Mouse (Mus musculus) G1E (cell line): Measurements from ENCODE around the gene Tnpo1. TPM values are rescaled to one million over a fixed set of nuclear protein-coding genes. Genes with fewer than 3 reads are reported as not detected.

ENCODE experiments used
- ATAC-seq: 2 replicates; pipeline ENCODE4 v1.8.0; 2016; ENCODE audit warnings: mild to moderate bottlenecking; ENCODE audit not compliant: insufficient number of reproducible peaks, poor library complexity, low FRiP score, severe bottlenecking; ENCODE audit errors: extremely low read depth
- DNase-seq: peaks from one replicate; pipeline ENCODE4 v3.0.0; 2012; ENCODE audit warnings: low spot score
- H3K27me3 ChIP-seq: 2 replicates; pipeline ENCODE4 v1.6.1; 2012; ENCODE audit warnings: mild to moderate bottlenecking, low read length, inconsistent platforms; ENCODE audit not compliant: insufficient read depth
- H3K36me3 ChIP-seq: replicated peaks from 2 replicates; pipeline ENCODE3; 2012; ENCODE audit warnings: mild to moderate bottlenecking, inconsistent platforms
- H3K4me1 ChIP-seq: 2 replicates; pipeline ENCODE4 v1.6.1; 2012; ENCODE audit warnings: low read depth, low read length, inconsistent platforms, mixed read lengths; ENCODE audit not compliant: insufficient read depth
- H3K4me3 ChIP-seq: 2 replicates; pipeline ENCODE4 v1.5.1; 2012; ENCODE audit warnings: low read depth, mild to moderate bottlenecking, inconsistent platforms, low read length, moderate library complexity, mixed read lengths
- H3K9me3 ChIP-seq: replicated peaks from 2 replicates; pipeline ENCODE4 v1.6.1; 2012; ENCODE audit warnings: inconsistent platforms
- CTCF ChIP-seq: IDR thresholded peaks from 2 replicates; pipeline ENCODE4 v1.5.1; 2012; ENCODE audit warnings: low read depth, low read length, inconsistent platforms, mixed read lengths
- GATA1 ChIP-seq: IDR thresholded peaks from 2 replicates; pipeline ENCODE4 v1.6.1; 2012; ENCODE audit warnings: borderline replicate concordance, low read length, inconsistent platforms, mixed read lengths
- GATA2 ChIP-seq: IDR thresholded peaks from 2 replicates; pipeline ENCODE4 v1.6.1; 2012; ENCODE audit warnings: low read depth, low read length, inconsistent platforms, borderline replicate concordance
- POLR2AphosphoS5 ChIP-seq: IDR thresholded peaks from 2 replicates; pipeline ENCODE4 v1.6.1; 2012; ENCODE audit warnings: low read depth, low read length, inconsistent platforms; ENCODE audit not compliant: insufficient replicate concordance
- TAL1 ChIP-seq: conservative IDR thresholded peaks from 2 replicates; pipeline ENCODE4 v1.6.1; 2012; ENCODE audit warnings: low read depth, low read length, inconsistent platforms, mixed read lengths
- polyA plus RNA-seq: library from polyadenylated mRNA; stranded (reverse); fragments of >175 nt; gene quantifications from 2 replicates; pipeline ENCODE4 v1.2.3, GENCODE M21; 2012
- total RNA-seq, 2 experiments: library from RNA; stranded (forward) in 1 of 2; stranded (reverse) in 1 of 2; fragments of 200-1000 nt in 1 of 2; fragments of >200 nt in 1 of 2; fragmentation: Nextera tagmentation in 1 of 2; gene quantifications; 2 replicates each; pipeline ENCODE4 v1.2.3; 2014 to 2017

The Tnpo1 gene
- total and polyA plus RNA-seq, 3 experiments = 13.1 to 147 (median 112) TPM

DNA sequence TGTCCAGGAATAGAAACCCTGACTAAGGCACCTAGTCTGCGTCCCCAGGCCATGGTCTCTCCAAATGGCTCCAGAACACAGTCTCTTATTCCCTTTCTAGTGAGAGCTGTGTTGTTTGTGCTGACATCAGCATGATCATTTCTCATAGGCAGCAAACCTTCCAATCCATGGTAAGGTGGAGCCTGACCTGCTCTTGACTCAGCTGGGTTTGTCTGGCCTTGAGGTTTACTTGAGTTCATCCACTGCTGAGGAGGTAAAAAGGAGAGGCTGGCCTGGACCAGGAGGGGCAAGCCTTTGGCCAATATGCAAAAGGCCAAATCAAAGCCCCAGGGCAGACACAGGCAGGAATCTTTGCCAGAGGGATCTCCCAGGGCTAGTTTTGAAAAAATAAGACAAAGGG, 37.4 kb upstream of the Tnpo1 start:
- Histone ChIP-seq H3K27me3 (peaks cover 8% of the 10 kb centered on the region; the same call in 1 of the 2 replicates), H3K9me3 (no peaks in the 10 kb centered on the region), H3K36me3 (no peaks in the 10 kb centered on the region), H3K4me1 (no peaks in the 10 kb centered on the region), H3K4me3 (no peak overlapping the region)
- TF ChIP-seq GATA2 (no peak), CTCF (no peak), POLR2AphosphoS5 (no peak), TAL1 (no peak), GATA1 (no peak)
- DNase-seq (no peak), ATAC-seq (no peak)

DNA sequence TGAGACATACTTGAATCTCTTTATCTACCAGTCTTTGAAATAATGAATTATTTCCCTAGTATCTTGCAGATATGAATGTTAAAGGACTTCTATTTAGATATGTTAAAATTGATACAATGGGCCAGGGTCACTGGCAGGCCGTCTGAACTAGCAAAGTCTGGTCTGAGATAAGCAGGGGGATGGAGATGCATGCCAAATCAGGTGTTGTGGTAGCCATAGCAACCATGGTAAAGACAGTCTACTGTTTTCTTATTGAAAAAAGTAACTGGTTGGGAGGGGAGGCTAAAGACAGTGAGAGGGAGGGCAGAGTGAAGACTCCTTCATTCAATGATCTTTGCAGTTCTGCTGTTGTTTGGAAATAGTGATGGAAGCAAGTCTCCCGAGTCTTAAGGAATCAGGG, 32.0 kb upstream of the Tnpo1 start:
- ATAC-seq = no peak
- H3K9me3 ChIP-seq = no peaks in the 10 kb centered on the region
- no peaks in the 10 kb centered on the region for H3K36me3 ChIP-seq
- TF ChIP-seq TAL1 (no peak), GATA1 (no peak), GATA2 (no peak)
- no peak for DNase-seq
- H3K27me3 ChIP-seq = peaks cover 16% of the 10 kb centered on the region
- H3K4me1 ChIP-seq = 0 out of 2 replicates have a peak, but pooled peaks cover 6% of the 10 kb centered on the region
- H3K4me3 ChIP-seq = no peak overlapping the region

DNA sequence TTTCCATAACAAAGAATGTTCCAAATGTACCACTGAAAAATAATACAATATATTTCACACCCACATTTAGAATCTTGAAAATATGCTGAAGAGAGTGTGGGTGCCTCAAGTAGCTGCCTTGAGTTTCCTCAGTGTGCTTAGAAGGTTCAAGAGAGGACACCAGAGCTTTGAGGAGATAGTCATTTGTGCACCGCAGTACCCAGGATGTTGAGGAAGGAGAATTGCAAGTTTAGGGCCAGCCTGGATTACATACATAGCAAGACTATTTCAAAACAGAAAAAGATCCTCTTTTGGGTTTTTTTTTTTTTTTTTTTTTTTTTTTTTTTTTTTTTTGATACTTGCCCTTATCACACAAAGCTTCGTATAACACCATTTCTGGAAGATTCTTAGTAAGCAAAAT, 30.0 kb upstream of the Tnpo1 start:
- H3K4me1 ChIP-seq = 0 out of 2 replicates have a peak, but pooled peaks cover 6% of the 10 kb centered on the region
- peaks cover 20% of the 10 kb centered on the region for H3K27me3 ChIP-seq
- DNase-seq (no peak), ATAC-seq (no peak)
- H3K9me3 ChIP-seq = no peaks in the 10 kb centered on the region
- no peaks in the 10 kb centered on the region for H3K36me3 ChIP-seq
- TF ChIP-seq TAL1 (no peak), POLR2AphosphoS5 (no peak), CTCF (no peak), GATA1 (no peak), GATA2 (no peak)
- no peak overlapping the region for H3K4me3 ChIP-seq

DNA sequence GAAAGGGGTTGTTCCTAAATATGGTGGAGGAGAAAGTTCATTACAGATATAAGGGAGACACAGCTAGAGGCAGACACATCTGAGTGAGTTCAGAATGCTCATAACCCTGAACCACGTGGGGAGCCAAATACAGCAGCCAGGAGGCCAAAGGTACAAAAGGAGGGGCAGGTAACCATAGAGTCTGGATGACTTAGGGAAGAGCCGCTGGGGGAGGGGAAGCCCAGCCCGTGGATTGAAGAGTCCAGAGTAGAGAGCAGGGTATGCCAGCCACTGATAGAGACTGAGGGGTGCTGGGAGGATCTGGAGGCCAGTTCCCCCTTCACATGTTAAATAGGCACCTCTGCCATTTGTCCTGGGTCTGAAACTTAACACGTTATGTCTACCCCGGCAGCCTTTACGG, 29.5 kb upstream of the Tnpo1 start:
- DNase-seq (no peak), ATAC-seq (no peak)
- H3K36me3 ChIP-seq = no peaks in the 10 kb centered on the region
- 0 out of 2 replicates have a peak, but pooled peaks cover 6% of the 10 kb centered on the region for H3K4me1 ChIP-seq
- no peak for TF ChIP-seq GATA1
- TF ChIP-seq TAL1 = no peak
- TF ChIP-seq CTCF = no peak
- TF ChIP-seq POLR2AphosphoS5 = no peak
- no peak for TF ChIP-seq GATA2
- H3K27me3 ChIP-seq = peaks cover 22% of the 10 kb centered on the region
- H3K9me3 ChIP-seq = no peaks in the 10 kb centered on the region
- H3K4me3 ChIP-seq = no peak overlapping the region

GRCm38 (mm10) chr13:98955226-98955625, 29.0 kb upstream of the Tnpo1 start:
- ATAC-seq (no peak), DNase-seq (no peak)
- Histone ChIP-seq H3K4me1 (0 out of 2 replicates have a peak, but pooled peaks cover 6% of the 10 kb centered on the region), H3K4me3 (no peak overlapping the region), H3K36me3 (no peaks in the 10 kb centered on the region), H3K9me3 (no peaks in the 10 kb centered on the region), H3K27me3 (peaks cover 22% of the 10 kb centered on the region)
- TF ChIP-seq POLR2AphosphoS5 = no peak
- TF ChIP-seq CTCF = no peak
- no peak for TF ChIP-seq TAL1
- no peak for TF ChIP-seq GATA2
- no peak for TF ChIP-seq GATA1

DNA sequence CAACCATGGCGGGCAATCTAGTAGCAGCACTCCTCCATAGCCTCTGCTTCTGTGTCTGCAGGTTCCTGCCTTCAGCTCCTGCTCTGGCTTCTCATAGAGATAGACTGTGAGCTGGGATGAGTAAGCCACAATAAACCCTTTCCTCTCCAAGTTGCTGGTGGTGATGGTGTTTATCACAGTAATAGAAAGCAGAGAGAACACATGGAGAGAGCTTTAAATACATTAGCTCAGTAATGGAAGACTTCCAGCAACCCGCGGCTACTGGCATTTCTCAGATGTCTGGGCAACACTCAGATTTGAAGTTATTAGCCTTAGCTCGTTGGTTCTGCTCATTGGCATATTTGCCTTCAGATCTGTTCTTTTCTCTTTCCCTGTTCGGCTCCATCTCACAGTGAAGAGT, 27.6 kb upstream of the Tnpo1 start:
- DNase-seq = no peak
- Histone ChIP-seq H3K27me3 (peaks cover 25% of the 10 kb centered on the region), H3K4me3 (no peak overlapping the region), H3K9me3 (no peaks in the 10 kb centered on the region), H3K4me1 (0 out of 2 replicates have a peak, but pooled peaks cover 6% of the 10 kb centered on the region), H3K36me3 (no peaks in the 10 kb centered on the region)
- no peak for ATAC-seq
- no peak for TF ChIP-seq CTCF
- no peak for TF ChIP-seq POLR2AphosphoS5
- no peak for TF ChIP-seq GATA1
- TF ChIP-seq TAL1 = no peak
- TF ChIP-seq GATA2 = no peak

- Histone ChIP-seq H3K27me3 (peaks cover 25% of the 10 kb centered on the region), H3K4me1 (0 out of 2 replicates have a peak, but pooled peaks cover 6% of the 10 kb centered on the region), H3K36me3 (no peaks in the 10 kb centered on the region), H3K9me3 (no peaks in the 10 kb centered on the region), H3K4me3 (no peak overlapping the region)
- TF ChIP-seq POLR2AphosphoS5 = no peak
- TF ChIP-seq TAL1 = no peak
- TF ChIP-seq CTCF = no peak
- TF ChIP-seq GATA2 = no peak
- no peak for TF ChIP-seq GATA1
- DNase-seq (no peak), ATAC-seq (no peak)
These were observed 25.8 kb upstream of the Tnpo1 start for GRCm38 (mm10) chr13:98951951-98952350.
